ENCODE assay signal across 1 mouse cellular context in genomic region chr7:44534242-44534641, GRCm38 (mm10).
TF ChIP-seq lines count a peak whose summit lies in the region.

No protein-coding gene starts in this region.

TF ChIP-seq in CH12.LX, 34 proteins besides CTCF, POLR2A, EP300 and RAD21:
- TF ChIP-seq ZC3H11A (IDR thresholded peaks at IDR 0.05; ENCODE audit: low read depth, low read length), result no peak
- TF ChIP-seq USF1 (IDR thresholded peaks at IDR 0.05; ENCODE audit: low read depth, low read length), result no peak; the same call in 1 of the 2 replicates
- no peak for TF ChIP-seq PAX5 (IDR thresholded peaks at IDR 0.05; ENCODE audit: low read length)
- peak; percentile 34; the same call in 1 of the 2 replicates for TF ChIP-seq SIN3A (IDR thresholded peaks at IDR 0.05; ENCODE audit: low read length)
- no peak for TF ChIP-seq TBP (conservative IDR thresholded peaks at IDR 0.05; ENCODE audit: low read depth, low read length)
- TF ChIP-seq KAT2A (IDR thresholded peaks at IDR 0.05; ENCODE audit: insufficient replicate concordance, low read length), result no peak
- peak; percentile 46; the same call in 1 of the 2 replicates for TF ChIP-seq NRF1 (IDR thresholded peaks at IDR 0.05; ENCODE audit: low read depth, low read length)
- no peak for TF ChIP-seq JUND (conservative IDR thresholded peaks at IDR 0.05; ENCODE audit: low read depth, low read length)
- peak; percentile 82; the same call in 1 of the 2 replicates for TF ChIP-seq MAZ (IDR thresholded peaks at IDR 0.05; ENCODE audit: low read depth, low read length)
- TF ChIP-seq BHLHE40 (IDR thresholded peaks at IDR 0.05; ENCODE audit: low read depth, low read length), result peak; percentile 89
- TF ChIP-seq MAFK (IDR thresholded peaks at IDR 0.05; ENCODE audit: insufficient replicate concordance, low read length), result no peak
- no peak for TF ChIP-seq E2F4 (IDR thresholded peaks at IDR 0.05; ENCODE audit: insufficient replicate concordance, low read depth, low read length)
- 0 out of 2 replicates have a peak, but pooled peaks have one; percentile 22 for TF ChIP-seq CHD2 (IDR thresholded peaks at IDR 0.05; ENCODE audit: low read length)
- TF ChIP-seq ZKSCAN1 (IDR thresholded peaks at IDR 0.05; ENCODE audit: borderline replicate concordance, low read depth, low read length), result no peak
- TF ChIP-seq ZMIZ1 (IDR thresholded peaks at IDR 0.05; ENCODE audit: low read depth, low read length), result peak; percentile 39; the same call in 1 of the 2 replicates
- TF ChIP-seq HCFC1 (IDR thresholded peaks at IDR 0.05; ENCODE audit: low read depth, low read length), result no peak
- peak; percentile 97 for TF ChIP-seq IRF4 (IDR thresholded peaks at IDR 0.05; ENCODE audit: low read depth, low read length)
- peak; percentile 65; the same call in 1 of the 2 replicates for TF ChIP-seq RCOR1 (conservative IDR thresholded peaks at IDR 0.05; ENCODE audit: low read depth, low read length)
- 0 out of 2 replicates have a peak, but pooled peaks have one; percentile 26 for TF ChIP-seq NELFE (IDR thresholded peaks at IDR 0.05; ENCODE audit: low read depth, low read length)
- no peak for TF ChIP-seq GABPA (IDR thresholded peaks at IDR 0.05; ENCODE audit: insufficient replicate concordance, low read depth, low read length)
- TF ChIP-seq MEF2A (IDR thresholded peaks at IDR 0.05; ENCODE audit: borderline replicate concordance, low read depth, low read length), result peak; percentile 63; the same call in 1 of the 2 replicates
- TF ChIP-seq SMC3 (IDR thresholded peaks at IDR 0.05; ENCODE audit: low read depth, low read length), result no peak
- TF ChIP-seq UBTF (IDR thresholded peaks at IDR 0.05; ENCODE audit: low read depth, low read length), result no peak
- no peak for TF ChIP-seq ZNF384 (IDR thresholded peaks at IDR 0.05; ENCODE audit: low read depth, low read length)
- peak; percentile 79 for TF ChIP-seq ETS1 (conservative IDR thresholded peaks at IDR 0.05; ENCODE audit: low read depth, low read length)
- no peak for TF ChIP-seq USF2 (conservative IDR thresholded peaks at IDR 0.05; ENCODE audit: low read depth, low read length)
- TF ChIP-seq MYC (IDR thresholded peaks at IDR 0.05; ENCODE audit: low read depth, low read length), result no peak
- no peak for TF ChIP-seq POLR2AphosphoS2 (IDR thresholded peaks at IDR 0.05; ENCODE audit: low read depth, low read length)
- TF ChIP-seq TCF12 (IDR thresholded peaks at IDR 0.05; ENCODE audit: low read depth, low read length), result peak; percentile 95
- no peak for TF ChIP-seq CHD1 (IDR thresholded peaks at IDR 0.05; ENCODE audit: low read depth, low read length)
- TF ChIP-seq ELF1 (IDR thresholded peaks at IDR 0.05; ENCODE audit: low read depth, low read length), result peak; percentile 73
- TF ChIP-seq MAX (IDR thresholded peaks at IDR 0.05; ENCODE audit: low read length), result peak; percentile 60; the same call in 1 of the 2 replicates
- no peak for TF ChIP-seq MXI1 (IDR thresholded peaks at IDR 0.05; ENCODE audit: low read depth, low read length)
- TF ChIP-seq JUN (IDR thresholded peaks at IDR 0.05; ENCODE audit: insufficient read depth, low read depth, low read length), result no peak
